Mouse (Mus musculus): ENCODE data around the gene Map1s. TPM values are rescaled to one million over a fixed set of nuclear protein-coding genes. Genes with fewer than 3 reads are reported as not detected.
"Not testable (repeated sequence)": the region's sequence is repeated elsewhere in the genome, so short reads cannot be mapped to it uniquely, and the experiment has no call there.

Gene Map1s
- total RNA-seq, 1 experiment from 2014 or later, result 15.0 TPM

- ATAC-seq (replicated peaks; ENCODE audit: low read depth, poor library complexity, severe bottlenecking), result no peak
These were observed 29.4 kb upstream of the Map1s start for GRCm38 (mm10) chr8:70876382-70876781.

- no peak for ATAC-seq (replicated peaks; ENCODE audit: low read depth, poor library complexity, severe bottlenecking)
These were observed 27.6 kb upstream of the Map1s start for GRCm38 (mm10) chr8:70878178-70878577.

- no peak for ATAC-seq (replicated peaks; ENCODE audit: low read depth, poor library complexity, severe bottlenecking)
These were observed 26.2 kb upstream of the Map1s start for GRCm38 (mm10) chr8:70879500-70879899.

GRCm38 (mm10) chr8:70880126-70880525 is 25.6 kb upstream of the Map1s start:
- no peak for ATAC-seq (replicated peaks; ENCODE audit: low read depth, poor library complexity, severe bottlenecking)

DNA sequence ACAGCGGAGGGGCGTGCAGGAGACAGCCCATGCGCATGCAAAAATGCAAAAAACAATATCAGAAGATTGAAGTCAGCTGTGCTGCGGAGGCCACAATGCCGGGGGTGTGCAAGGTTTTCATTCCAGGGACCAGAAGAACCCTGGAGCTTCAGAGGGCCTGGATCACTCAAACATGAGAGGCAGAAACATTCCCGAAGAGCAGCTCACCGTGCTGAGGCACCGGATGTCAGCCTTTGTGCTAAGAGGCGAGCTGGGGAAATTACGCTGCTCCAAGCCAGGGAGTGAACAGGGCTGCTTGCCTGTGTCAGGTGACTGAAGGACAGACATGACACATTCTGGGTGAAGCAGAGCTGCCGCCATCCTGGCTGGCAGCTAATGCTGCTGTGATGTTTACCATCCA is 25.2 kb upstream of the Map1s start:
- no peak for ATAC-seq (replicated peaks; ENCODE audit: low read depth, poor library complexity, severe bottlenecking)

DNA sequence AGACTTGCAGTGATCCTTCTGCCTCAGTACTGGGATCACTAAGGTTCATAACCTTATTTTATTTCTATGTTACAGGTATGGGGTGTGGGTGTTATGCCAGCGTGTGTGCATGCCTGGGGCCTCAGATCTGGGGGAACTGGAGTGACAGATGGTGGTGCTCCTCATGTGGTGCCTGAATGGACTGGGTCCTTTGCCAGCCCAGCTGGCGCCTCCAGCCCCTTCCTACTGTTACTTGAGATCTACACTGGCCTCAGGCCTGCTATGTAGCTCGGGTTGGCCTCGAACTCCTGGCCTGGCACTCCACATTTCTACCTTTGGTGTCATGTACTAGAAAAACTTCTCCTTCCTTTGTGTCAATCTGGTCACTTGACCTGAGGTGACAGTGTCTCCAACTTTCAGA is 21.5 kb upstream of the Map1s start:
- ATAC-seq (replicated peaks; ENCODE audit: low read depth, poor library complexity, severe bottlenecking), result no peak

DNA sequence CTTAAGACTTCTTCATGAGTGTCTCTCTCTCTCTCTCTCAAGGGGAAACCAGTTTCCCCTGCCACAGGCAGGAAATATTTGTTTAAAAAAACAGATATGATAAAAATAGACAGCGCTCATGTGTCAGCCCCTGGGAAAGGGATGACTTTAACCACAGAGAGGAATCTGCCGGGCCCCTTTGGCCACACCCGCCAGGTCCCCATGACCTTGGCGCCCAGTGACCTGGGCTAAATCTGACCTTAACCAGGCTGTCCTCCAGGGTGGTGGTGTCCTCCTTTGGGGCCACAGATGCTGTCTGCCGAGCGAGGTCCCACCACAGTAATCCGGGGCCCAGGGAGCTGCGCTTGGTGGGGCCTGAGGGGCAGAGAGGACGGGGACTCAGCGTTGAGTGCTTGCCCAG is 21.0 kb upstream of the Map1s start:
- ATAC-seq (replicated peaks; ENCODE audit: low read depth, poor library complexity, severe bottlenecking), result 0 out of 2 replicates have a peak, but pooled peaks have one; percentile 8

- ATAC-seq (replicated peaks; ENCODE audit: low read depth, poor library complexity, severe bottlenecking), result peak; percentile 65
These were observed 20.1 kb upstream of the Map1s start for GRCm38 (mm10) chr8:70885612-70886011.

GRCm38 (mm10) chr8:70887669-70888068 is 18.1 kb upstream of the Map1s start:
- no peak; the same call in 1 of the 2 replicates for ATAC-seq (replicated peaks; ENCODE audit: low read depth, poor library complexity, severe bottlenecking)

GRCm38 (mm10) chr8:70890656-70891055 is 15.1 kb upstream of the Map1s start:
- ATAC-seq (replicated peaks; ENCODE audit: low read depth, poor library complexity, severe bottlenecking), result no peak

DNA sequence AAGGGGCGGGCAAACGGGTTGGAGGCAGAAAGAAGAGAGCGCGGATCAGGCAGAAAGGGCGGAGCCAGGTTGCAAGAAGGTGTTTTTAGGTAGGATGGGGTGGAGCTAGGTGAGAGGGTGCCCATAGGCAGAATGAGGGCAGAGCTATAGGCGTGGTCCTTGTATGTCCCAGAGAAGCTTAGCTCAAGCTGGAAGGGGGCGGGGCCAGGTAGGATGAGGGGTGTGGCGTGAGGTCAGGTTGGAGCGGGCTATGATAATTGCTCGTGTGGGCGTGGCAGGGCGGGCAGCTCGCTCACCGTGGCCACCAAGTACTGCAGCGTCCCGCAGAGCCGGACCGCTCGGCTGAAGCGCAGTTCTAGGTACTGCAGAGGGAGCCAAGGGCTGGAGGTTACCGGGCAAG is 14.4 kb upstream of the Map1s start:
- ATAC-seq (replicated peaks; ENCODE audit: low read depth, poor library complexity, severe bottlenecking), result peak; percentile 20; the same call in 1 of the 2 replicates

DNA sequence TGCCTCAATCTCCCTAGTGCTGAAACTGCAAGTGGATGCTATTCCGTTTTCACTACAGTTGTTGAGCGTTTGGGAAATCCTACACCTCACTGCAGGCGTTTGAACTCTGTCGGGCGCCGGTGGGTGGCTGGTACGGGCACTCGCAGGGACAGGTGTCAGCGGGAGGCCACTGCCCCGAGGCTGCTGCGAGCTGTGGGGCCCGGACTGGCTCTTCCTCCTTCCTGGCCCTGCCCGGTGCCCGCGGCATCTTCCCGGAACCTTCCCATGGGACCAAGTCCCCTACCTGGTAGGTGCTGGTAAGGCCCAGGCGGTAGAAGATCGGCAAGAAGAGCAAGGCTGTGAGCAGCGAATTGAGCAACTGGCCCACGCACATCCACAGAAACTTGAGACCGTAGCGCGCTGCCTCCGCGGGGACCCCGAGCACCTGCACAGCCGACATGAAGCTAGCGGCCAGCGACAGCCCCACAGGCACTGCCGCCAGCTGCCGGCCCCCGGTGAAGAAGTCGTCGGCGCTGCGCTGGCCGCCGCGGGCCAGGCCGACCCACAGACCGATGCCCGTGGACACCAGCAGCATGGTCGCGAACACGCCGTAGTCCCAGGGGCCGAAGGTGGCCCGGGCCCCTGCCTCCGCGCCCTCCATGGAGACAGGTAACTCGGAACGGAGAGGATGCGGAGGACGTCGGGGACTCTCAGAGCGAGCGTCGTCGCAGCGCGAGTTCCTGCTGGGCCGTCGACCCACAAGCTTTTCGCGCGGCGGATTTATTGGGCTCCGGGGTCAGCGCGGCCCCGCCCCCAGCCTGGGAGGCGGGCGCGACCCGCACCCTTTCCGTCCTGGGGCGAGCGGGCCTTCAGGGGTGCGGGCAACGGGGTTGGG is 13.5 kb upstream of the Map1s start, which contains the start of gene Slc5a5:
Slc5a5 (minus strand) TSS at position 736 of the 874 bp plus-strand sequence.
- ATAC-seq (replicated peaks; ENCODE audit: low read depth, poor library complexity, severe bottlenecking), result no peak

GRCm38 (mm10) chr8:70892896-70893655 is 12.7 kb upstream of the Map1s start:
- no peak for ATAC-seq (replicated peaks; ENCODE audit: low read depth, poor library complexity, severe bottlenecking)

GRCm38 (mm10) chr8:70893656-70894384 is 11.9 kb upstream of the Map1s start:
- ATAC-seq (replicated peaks; ENCODE audit: low read depth, poor library complexity, severe bottlenecking), result peak; percentile 33

DNA sequence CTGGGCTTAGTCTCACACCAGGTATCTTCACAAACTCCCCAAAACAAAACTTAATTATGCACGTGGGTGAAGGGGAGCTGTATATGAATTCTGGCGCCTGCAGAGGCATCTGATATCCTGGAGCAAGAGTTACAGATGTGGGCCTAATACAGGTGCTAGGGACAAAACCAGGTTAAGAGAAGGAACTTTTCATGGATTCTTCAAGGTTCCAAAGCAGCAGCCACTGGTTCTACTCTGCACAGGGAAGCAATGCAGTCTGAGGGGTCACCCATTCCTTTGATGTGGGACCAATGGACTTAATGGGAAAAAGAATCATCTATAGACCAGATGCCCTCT is 11.4 kb upstream of the Map1s start:
- no peak for ATAC-seq (replicated peaks; ENCODE audit: low read depth, poor library complexity, severe bottlenecking)

- ATAC-seq (replicated peaks; ENCODE audit: low read depth, poor library complexity, severe bottlenecking), result no peak
These were observed 10.8 kb upstream of the Map1s start for GRCm38 (mm10) chr8:70894771-70895545.

DNA sequence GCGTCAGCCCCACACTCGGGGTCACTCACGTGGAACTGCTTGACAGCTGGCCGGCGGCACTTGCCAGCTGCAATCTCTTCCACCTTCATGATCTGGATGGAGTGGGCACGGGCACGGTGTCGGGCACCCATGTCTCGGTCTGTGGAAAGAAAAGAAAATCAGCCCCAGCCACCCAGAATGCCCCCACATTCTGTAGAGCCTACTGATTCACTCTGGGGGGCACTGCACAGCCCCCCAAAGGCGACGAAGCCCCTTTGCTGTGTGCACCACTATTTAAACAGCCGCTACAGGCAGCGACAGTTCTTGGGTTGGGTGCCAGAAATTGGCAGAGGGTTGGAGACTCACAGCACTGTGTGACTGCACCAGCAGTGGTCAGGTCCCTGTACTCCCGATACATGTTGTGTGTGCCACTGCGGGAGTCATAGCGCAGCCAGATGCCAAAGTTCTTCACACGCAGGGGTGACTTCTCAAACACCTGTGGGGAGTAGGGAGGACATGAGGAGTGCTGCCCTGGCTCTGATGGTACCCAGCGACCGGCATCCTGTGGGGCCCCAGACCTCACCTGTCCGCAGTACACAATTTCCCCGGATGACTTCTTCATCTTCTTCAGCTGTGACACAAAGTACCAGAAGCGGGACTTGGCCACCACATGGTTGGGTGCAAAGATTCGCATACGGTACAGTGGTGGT is 10.0 kb upstream of the Map1s start:
- ATAC-seq (replicated peaks; ENCODE audit: low read depth, poor library complexity, severe bottlenecking), result not testable (repeated sequence)

- ATAC-seq (replicated peaks; ENCODE audit: low read depth, poor library complexity, severe bottlenecking), result no peak
These were observed 9.3 kb upstream of the Map1s start for GRCm38 (mm10) chr8:70896316-70897020.

All from common myeloid progenitor, adult 5-6 weeks (primary cell).